Mouse (Mus musculus) small intestine, adult 2 months (tissue): ENCODE results near the gene Fsip2. TPM values are rescaled to one million over a fixed set of nuclear protein-coding genes. Genes with fewer than 3 reads are reported as not detected.

Source experiments
- H3K27ac ChIP-seq: fragments of 200-500 bp; 2 replicates; pipeline ENCODE4 v1.5.1; 2012; ENCODE audit warnings: low read depth, low read length, control low read depth, inconsistent platforms; ENCODE audit not compliant: insufficient read depth
- H3K27me3 ChIP-seq: fragments of 200-500 bp; 2 replicates; pipeline ENCODE4 v1.6.1; 2012; ENCODE audit warnings: mild to moderate bottlenecking, moderate library complexity, low read length, inconsistent platforms; ENCODE audit not compliant: control insufficient read depth, insufficient read depth
- H3K36me3 ChIP-seq: fragments of 200-500 bp; 2 replicates; pipeline ENCODE4 v1.6.1; 2012; ENCODE audit warnings: mild to moderate bottlenecking, low read length, control low read depth, inconsistent platforms; ENCODE audit not compliant: control insufficient read depth, insufficient read depth
- H3K4me1 ChIP-seq: fragments of 200-500 bp; 2 replicates; pipeline ENCODE4 v1.6.1; 2012; ENCODE audit warnings: low read length, inconsistent platforms, mixed read lengths; ENCODE audit not compliant: control insufficient read depth, insufficient read depth, insufficient read length
- H3K4me3 ChIP-seq: fragments of 200-500 bp; 2 replicates; pipeline ENCODE4 v1.5.1; 2012; ENCODE audit warnings: low read depth, mild to moderate bottlenecking, control low read depth, inconsistent platforms, low read length, moderate library complexity
- CTCF ChIP-seq: fragments of 200-500 bp; IDR thresholded peaks from 2 replicates; pipeline ENCODE4 v1.5.1; 2012; ENCODE audit warnings: low read depth, mild to moderate bottlenecking, control low read depth, inconsistent platforms, low read length, moderate library complexity, mixed read lengths; ENCODE audit not compliant: insufficient replicate concordance, insufficient read length; ENCODE audit errors: extremely low read depth
- POLR2A ChIP-seq: fragments of 200-500 bp; IDR thresholded peaks from 2 replicates; pipeline ENCODE4 v1.6.1; 2012; ENCODE audit warnings: low read depth, mild to moderate bottlenecking, control low read depth, inconsistent platforms, low read length, moderate library complexity
- WGBS: fragments of 180-500 bp; shearing (Covaris S2); methylation state at CpG from one replicate; pipeline ENCODE4 v1.1.7; 2018; 5-methylcytosine and 5-hydroxymethylcytosine counted together
- polyA plus RNA-seq: library from polyadenylated mRNA; depleted of rRNA; stranded (reverse); fragments of >200 nt; gene quantifications from 2 replicates; pipeline ENCODE4 v1.2.3, GENCODE M21; 2012; rRNA removed

Gene Fsip2
- polyA plus RNA-seq, result not detected in 2 replicates

DNA sequence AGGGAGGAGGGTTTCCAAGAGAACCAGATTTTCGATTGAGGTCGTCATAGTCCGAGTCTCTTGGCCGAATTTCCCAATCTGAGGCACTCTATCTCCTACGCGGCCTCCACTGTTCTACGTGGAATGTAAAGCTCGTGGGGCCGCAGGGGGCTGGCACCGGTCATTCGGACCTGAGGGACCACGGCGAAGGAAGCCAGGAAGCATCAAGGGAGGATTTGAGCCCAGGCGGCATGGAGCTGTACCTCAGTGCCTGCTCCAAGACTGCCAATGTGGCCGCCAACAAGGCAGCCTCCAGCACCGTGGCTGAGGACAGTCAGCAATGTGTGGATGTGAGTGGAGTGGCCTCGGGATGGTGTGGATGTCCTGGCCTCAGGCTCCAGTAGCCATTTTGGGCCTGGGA, at the start of gene Fsip2:
Gene Fsip2, plus strand, starts transcription at position 163 of the 400 bp plus-strand sequence.
- no peak for TF ChIP-seq CTCF
- TF ChIP-seq POLR2A, result no peak
- H3K4me1 ChIP-seq, result no peaks in the 10 kb centered on the region
- 90% methylated on average over 17 of the region's 17 CpGs for WGBS

GRCm38 (mm10) chr2:82963443-82963842, 20.0 kb downstream of the Fsip2 start:
- 83% methylated on average over 3 of the region's 3 CpGs for WGBS
- Histone ChIP-seq H3K4me1 (no peaks in the 10 kb centered on the region), H3K27ac (no peak overlapping the region), H3K36me3 (no peaks in the 10 kb centered on the region), H3K27me3 (no peaks in the 10 kb centered on the region), H3K4me3 (no peak overlapping the region)
- TF ChIP-seq POLR2A (no peak), CTCF (no peak)

More for the DNA sequence above, at the start of gene Fsip2:
- Histone ChIP-seq H3K36me3 (no peaks in the 10 kb centered on the region), H3K27me3 (no peaks in the 10 kb centered on the region), H3K4me3 (no peak within 1 kb of the TSS), H3K27ac (no peak within 1 kb of the TSS)

- WGBS, result 68% methylated on average over 7 of the region's 7 CpGs
- H3K4me1 ChIP-seq, result no peaks in the 10 kb centered on the region
- TF ChIP-seq POLR2A, result no peak
- no peak overlapping the region for H3K27ac ChIP-seq
- no peak overlapping the region for H3K4me3 ChIP-seq
- H3K36me3 ChIP-seq, result no peaks in the 10 kb centered on the region
- no peaks in the 10 kb centered on the region for H3K27me3 ChIP-seq
These were observed 82.4 kb downstream of the Fsip2 start for GRCm38 (mm10) chr2:83025853-83026252.

DNA sequence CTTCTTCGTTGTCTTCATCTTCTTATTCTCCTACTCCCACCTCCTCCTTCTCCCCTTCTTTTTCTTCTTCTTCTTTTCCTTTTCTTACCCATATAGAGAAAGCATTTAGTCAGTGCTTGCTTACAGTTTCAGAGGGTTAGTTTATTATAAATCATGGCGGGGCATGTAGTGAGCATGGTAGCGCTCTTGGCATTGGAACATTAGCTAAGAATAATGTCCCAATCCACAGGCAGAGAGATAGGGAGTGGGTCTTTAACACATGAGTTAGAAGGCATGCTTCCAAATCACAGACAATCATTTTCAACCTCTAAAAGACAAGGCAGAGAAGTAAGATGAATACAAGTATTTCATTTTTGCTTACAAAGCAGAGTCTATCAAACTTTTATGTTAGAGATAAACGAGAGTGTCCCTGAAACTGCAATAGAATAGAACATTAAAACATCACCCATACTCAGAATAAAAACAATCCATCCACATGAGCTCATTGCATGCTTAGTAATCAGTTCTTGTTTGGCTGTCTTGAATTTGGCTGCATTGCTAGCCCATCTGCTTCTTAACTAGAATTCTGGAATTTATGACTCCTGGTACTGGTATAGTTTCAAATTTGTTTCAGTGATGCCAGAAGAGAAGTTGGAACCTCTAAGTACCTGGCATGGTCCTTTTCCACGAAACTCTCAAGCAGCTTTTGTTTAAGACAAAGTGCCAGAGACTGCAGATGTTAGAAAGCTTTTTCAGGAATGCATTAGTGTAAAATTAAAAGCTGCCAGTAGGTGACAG, 109.7 kb downstream of the Fsip2 start:
- Histone ChIP-seq H3K4me1 (no peaks in the 10 kb centered on the region), H3K4me3 (no peak overlapping the region), H3K36me3 (no peaks in the 10 kb centered on the region), H3K27me3 (no peaks in the 10 kb centered on the region), H3K27ac (no peak overlapping the region)
- TF ChIP-seq CTCF (no peak), POLR2A (no peak)
- WGBS, result 53% methylated on average over 5 of the region's 5 CpGs
